Mouse (Mus musculus) granulocyte monocyte progenitor cell, adult 5-6 weeks (primary cell): ENCODE measurements around the gene Camk2g. TPM values are rescaled to one million over a fixed set of nuclear protein-coding genes. Genes with fewer than 3 reads are reported as not detected.

Source experiments
- ATAC-seq: replicated peaks from 2 replicates; pipeline ENCODE4 v1.8.0; 2016; ENCODE audit warnings: mild to moderate bottlenecking, moderate TSS enrichment, inconsistent platforms; ENCODE audit not compliant: poor library complexity, severe bottlenecking
- total RNA-seq, 2 experiments: library from RNA; stranded (forward) in 1 of 2; stranded (reverse) in 1 of 2; fragments of 200-712, 200-1000 nt in 1 of 2; fragments of >200 nt in 1 of 2; fragmentation: Nextera tagmentation in 1 of 2; gene quantifications; 2 replicates each; pipeline ENCODE4 v1.2.3; 2014 to 2017

The Camk2g gene
- total RNA-seq, 2 experiments from 2014 or later, result 35.2 to 65.9 TPM

DNA sequence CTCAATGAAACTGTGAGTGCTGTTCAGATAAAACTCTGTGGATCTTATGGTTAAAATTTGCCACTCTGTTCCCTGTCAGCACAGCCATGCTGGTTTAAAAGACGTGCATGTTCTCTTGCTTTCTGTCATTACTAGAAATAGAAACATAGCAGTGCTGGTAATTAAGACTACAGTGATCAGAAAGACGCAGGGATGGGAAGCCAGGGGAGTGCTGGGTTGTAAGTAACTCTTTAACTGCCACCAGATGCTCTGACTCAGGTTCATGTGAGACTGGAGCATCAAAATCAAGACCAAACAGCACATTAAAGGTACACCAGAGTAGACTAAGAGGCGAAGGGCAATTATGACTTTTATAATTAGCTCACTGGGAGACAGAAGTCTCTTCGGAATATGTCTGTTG, 45.5 kb downstream of the Camk2g start:
- ATAC-seq, result no peak

DNA sequence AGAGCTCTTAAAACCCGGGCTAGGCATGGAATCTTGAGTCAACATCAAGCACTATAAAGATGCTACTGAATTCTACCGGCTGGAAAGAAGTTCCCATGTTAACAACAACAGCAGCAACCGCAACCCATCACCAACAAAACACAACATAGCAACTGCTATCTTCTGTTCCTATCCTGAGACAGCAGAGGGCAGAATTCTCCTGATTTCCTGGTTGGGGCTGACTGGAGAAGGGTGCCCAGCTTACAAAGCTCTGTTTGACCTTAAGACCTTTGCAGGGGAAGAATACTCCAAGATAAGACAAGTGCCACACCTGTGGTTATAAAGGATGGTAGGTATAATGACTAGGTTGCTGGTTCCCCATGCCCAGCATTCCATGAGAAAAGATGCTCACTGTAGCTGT, 47.0 kb downstream of the Camk2g start:
- ATAC-seq, result no peak

DNA sequence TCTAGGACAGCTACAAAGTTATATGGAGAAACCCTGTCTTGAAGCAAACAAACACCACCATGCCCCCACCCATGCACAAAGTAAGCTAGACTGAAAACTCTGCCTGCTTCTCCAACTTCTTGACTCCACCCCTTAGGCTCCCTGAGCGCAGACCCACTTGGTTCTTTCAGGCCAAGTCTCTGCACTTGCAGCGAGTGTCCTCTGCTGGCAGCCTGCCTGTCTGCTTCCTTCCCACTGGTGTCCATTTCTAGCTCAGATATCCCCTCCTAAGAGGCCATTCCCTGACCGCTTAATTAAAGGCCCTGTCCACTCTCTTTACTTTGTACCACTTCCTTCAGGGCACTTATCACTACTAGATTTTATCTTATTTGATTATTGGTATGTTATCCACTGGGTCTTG, 50.3 kb downstream of the Camk2g start:
- ATAC-seq, result no peak

DNA sequence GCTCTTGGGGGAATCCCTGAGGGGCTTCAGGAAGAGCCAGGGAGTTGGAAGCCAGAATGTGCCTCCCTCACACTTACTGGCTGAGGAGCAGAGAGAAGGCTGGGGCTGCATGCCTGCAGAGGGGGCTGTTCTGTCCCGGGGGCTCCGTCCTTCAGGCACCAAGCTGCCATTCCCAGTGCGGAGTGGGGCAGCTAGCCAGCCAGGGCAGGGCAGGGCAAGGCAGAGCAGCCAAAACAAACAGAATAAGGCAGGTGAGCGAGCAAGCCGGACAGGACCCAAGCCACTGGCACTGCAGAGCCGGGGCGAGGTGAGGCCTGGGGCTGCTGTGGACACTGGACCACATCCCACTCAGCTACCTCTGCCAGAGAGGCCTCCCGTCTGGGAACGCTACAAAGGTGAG, 52.6 kb downstream of the Camk2g start:
- ATAC-seq, result no peak

DNA sequence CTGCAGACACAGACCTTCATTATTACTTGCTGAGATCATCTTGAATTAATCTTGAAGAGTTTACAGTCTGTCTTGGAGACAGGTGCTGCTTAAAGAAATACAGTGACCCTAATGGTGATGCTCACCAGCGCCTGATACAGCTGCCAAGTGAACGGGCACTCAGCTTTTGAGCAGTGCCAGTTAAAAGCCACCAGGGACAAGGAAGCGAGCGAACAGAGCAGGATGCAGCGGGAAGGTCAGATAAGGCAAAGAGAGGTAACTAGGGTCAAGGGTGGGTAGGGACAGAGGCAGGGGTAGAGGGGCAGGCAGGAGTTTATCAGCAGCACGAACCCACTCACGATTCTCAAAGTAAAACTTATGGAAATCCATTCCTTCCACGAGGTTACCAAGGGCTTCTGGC, 55.4 kb downstream of the Camk2g start:
- ATAC-seq, result no peak

DNA sequence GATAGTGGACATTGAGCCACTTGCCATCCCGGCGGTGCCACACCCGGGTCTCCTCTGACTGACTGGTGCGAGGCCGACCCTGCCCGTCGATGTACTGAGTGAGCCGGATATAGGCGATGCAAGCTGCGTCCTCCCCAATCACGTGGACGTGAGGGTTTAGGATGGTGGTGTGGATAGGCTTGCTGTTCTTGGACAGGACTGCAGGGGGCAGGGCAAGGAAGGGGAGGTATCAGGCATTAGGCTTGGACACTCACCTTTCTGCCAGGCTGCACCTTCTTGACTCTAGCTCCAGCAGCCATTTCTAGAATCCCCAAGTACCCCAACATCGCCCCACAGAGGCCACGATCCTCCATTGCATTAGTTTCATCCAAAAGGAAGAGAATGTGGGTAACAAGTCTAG, 56.6 kb downstream of the Camk2g start:
- ATAC-seq, result peak; percentile 54

- ATAC-seq, result no peak
These were observed 57.9 kb downstream of the Camk2g start for GRCm38 (mm10) chr14:20735892-20736390.

DNA sequence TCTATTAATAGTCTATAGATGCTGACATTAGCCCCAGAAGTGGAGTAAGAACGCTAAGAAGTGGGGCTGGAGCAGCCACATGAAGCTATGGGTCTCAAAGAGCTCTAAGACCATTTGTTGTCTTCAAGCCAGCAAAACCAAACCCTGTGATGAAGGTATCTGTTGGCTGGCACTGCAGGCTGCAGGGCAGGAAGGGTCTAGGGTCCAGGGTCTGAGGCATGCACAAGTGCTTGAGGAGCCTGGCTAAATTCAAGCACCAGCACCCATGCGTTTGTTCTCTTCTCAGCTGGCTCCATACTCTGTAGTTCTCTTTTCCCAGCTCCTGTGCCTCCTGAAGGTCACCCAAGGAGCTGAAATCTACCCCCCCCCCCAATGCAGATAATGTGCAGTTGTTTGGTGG, 58.8 kb downstream of the Camk2g start:
- no peak for ATAC-seq

GRCm38 (mm10) chr14:20733952-20734774, 59.7 kb downstream of the Camk2g start, which contains the start of gene Ndst2:
Gene Ndst2 (minus strand): TSS chr14:20734562.
- peak; percentile 88 for ATAC-seq

GRCm38 (mm10) chr14:20733041-20733951, 60.6 kb downstream of the Camk2g start:
- peak; percentile 33 for ATAC-seq

DNA sequence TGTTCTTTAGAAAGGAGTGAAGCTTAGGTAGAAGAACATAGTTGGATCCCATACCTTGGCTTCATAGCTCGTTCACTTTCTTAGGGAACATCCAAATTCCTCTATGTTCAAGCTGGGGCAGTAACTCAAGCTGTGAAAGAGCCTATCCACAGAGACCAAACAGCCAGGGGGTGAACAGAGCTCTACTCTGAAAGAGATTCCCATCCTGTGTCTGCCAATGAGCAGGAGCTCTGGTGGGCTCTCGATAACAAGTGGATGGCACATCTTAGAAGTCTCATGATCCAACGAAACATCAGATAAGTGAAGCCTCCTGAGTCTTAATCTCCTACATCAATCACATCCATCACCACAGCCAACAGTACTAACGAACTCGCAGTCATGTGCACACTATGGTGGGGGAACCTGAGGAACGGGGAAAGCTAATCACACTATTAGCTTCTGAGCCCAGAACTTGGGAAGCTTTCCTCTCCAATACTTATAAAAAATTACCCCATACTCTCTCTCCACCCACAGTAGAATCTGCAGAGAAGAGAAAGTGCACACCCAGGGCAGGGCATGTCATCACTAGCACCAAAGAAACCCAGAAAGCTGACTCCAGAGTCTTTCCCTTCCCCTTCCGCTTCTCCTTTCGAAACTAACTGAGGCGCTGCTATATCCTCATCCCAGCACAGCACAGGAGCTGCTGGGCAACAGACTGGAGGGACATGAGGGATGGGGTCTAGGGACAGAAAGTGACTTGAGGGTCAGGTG, 62.9 kb downstream of the Camk2g start:
- ATAC-seq, result peak; percentile 13; the same call in 1 of the 2 replicates

- no peak for ATAC-seq
These were observed 64.0 kb downstream of the Camk2g start for GRCm38 (mm10) chr14:20729871-20730270.

GRCm38 (mm10) chr14:20725660-20726339, 68.1 kb downstream of the Camk2g start:
- ATAC-seq, result no peak

DNA sequence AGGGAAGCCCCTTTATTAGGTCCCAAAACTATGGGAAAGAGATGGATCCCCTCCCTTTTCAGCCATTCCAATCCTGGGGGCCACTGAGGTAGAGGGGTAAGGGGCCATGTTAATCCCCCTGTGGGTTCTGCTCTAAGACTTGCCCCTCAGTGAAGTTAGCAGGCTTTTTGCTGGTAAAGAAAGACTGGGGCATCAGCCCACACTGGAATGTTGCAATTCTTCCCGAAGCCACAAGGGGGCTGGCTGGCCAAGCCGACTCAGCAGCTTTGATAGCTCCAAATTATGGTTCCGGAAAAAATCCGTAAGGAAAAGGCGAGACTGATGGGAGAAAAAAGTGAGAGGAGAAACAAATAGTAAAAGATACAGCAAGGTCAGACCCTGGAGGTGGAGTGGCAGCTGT, 69.8 kb downstream of the Camk2g start:
- no peak; the same call in 1 of the 2 replicates for ATAC-seq

- no peak for ATAC-seq
These were observed 70.9 kb downstream of the Camk2g start for GRCm38 (mm10) chr14:20723006-20723405.

- ATAC-seq, result no peak
These were observed 72.5 kb downstream of the Camk2g start for GRCm38 (mm10) chr14:20721371-20721770.

- ATAC-seq, result no peak
These were observed 74.1 kb downstream of the Camk2g start for GRCm38 (mm10) chr14:20719767-20720166.

DNA sequence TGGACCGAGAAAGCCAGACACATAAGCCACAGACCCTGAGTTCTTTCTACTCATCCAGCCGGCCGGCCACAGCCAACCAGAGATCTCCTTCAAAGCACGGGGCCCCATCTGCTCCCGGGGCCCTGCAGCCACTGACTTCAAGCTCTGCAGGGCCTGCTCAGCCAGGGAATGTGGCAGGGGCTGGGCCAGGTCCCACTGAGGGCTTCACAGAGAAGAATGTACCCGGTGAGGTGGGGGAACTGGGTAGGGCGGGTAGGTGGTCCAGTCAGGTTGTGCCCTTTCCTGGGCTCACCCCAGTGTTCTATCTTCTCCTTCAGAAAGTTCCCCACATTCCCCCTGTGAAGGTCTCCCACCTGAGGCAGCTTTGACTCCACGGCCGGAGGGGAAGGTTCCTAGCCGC, 75.4 kb downstream of the Camk2g start:
- ATAC-seq, result no peak

DNA sequence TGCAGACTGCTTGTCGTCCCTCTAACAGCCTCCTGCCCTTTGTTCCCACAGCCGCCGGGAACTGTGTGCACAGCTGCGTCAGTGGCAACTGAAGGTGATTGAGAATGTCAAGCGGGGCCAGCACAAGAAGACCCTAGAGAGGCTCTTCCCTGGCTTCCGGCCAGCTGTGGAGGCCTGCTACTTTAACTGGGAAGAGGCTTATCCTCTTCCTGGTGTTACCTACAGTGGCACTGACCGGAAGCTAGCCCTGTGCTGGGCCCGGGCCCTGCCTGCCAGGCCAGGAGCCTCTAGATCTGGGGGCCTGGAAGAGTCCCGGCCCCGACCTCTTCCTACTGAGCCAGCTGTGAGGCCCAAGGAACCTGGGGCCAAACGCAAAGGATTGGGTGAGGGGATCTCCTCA, 80.1 kb downstream of the Camk2g start:
- ATAC-seq, result no peak

DNA sequence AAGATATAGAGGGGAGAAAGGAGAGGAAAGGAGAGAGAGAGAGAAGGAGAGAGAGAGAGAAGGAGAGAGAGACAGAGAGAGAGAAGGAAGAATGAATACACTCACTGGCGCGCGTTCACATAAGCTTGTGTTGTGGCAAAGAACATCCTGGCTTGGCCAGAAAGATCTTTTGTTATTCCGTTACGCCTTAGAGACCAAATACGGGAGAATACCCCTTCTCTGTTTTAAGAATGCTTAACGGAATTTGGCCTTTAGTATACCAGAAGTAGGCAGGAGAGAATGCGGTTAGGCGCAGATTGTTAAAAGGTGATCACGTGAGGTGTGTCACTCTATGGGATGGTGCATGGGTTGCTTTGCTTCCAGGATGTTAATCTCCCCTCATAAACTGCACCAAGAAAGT, 85.6 kb downstream of the Camk2g start:
- no peak for ATAC-seq
